Mouse (Mus musculus) megakaryocyte, embryonic 14.5 days (primary cell): Measurements from ENCODE around the gene Hapln1.

Experiments used
- FLI1 ChIP-seq: IDR thresholded peaks from 2 replicates; pipeline ENCODE4 v1.6.1; 2012; ENCODE audit warnings: low read length, inconsistent platforms, mixed read lengths
- GATA1 ChIP-seq: IDR thresholded peaks from 3 replicates; pipeline ENCODE4 v1.6.1; 2012; ENCODE audit warnings: mixed read lengths, low read length, inconsistent platforms, borderline replicate concordance

DNA sequence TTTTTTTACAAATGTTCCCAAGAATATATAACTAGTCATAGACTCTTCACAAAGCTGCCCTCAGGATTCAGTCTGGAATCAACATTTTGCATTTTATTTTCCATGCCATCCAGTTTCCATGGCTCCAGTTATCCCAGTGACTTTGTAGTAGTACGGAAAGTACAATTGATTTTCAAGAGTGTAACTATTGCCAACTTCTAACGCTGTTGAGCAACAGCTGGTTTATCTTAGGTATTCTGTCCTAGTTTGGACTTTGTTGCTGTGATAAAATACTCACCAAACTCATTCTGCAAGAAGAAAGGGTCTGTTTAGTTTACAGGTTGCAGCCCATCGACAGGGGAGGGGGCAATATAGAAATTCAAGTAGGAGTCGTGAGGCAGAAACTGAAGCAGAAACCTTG is 26.7 kb downstream of the Hapln1 start:
- TF ChIP-seq GATA1 (no peak), FLI1 (no peak)
